Mouse (Mus musculus): Measurements from ENCODE around the gene Vamp2.

DNA sequence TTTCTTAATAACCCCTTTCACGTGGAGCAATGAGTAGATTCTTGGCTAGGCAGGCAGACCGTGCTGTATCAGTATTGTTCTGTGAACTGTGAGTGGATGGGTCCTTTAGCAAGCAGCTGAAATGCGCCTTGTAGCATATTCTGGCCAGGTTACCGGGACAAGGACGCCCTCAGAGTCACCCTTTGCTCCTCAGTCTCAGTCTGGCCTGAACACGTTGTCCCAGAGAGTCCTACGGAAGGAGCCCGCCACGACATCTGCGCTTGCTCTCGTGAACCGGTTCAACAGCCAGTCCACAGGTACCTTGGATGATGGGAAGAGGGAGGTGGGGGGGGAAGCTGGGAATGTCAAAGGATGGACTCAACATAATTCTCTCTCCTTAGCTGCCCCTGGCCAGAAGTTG lies 40.7 kb upstream of the Vamp2 start:
- TF ChIP-seq CTCF (IDR thresholded peaks at IDR 0.05; ENCODE audit: control insufficient read depth, insufficient read depth, low read length) (no peak), POLR2A (IDR thresholded peaks at IDR 0.05; ENCODE audit: borderline replicate concordance, control insufficient read depth, low read depth, low read length) (no peak)

Measured in bone marrow, adult 2 months (tissue).